Mouse (Mus musculus): ENCODE results near the gene Eif4e. TPM values are rescaled to one million over a fixed set of nuclear protein-coding genes. Genes with fewer than 3 reads are reported as not detected.

Eif4e gene
- polyA plus RNA-seq, 1 experiment: 136 TPM

DNA sequence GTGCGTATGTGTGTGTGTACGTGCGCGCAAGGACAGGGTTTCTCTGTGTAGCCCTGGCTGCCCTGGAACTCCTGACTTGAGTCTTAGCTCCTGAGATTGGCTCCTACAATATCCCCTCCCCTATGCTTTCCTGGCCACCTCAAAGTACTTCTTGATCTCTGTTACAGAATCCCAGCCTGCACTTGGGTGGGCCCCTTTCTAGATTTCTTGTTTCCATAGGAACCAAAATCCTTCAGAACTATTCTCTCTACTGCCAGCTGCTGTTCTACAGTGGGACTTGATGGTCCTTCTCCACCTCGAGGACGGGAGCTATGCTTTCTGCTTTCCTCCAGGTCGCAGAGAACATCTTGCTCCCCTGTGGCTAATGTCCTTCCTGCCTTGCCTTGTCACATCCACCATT is 67.9 kb downstream of the Eif4e start:
- TF ChIP-seq USF1 (IDR thresholded peaks at IDR 0.05; ENCODE audit: low read depth) (no peak), TCF3 (IDR thresholded peaks at IDR 0.05; ENCODE audit: insufficient read length, low read depth) (no peak), SRF (IDR thresholded peaks at IDR 0.05; ENCODE audit: control insufficient read depth, insufficient read length, low read depth) (no peak), POLR2AphosphoS2 (IDR thresholded peaks at IDR 0.05; ENCODE audit: insufficient read length, low read depth) (no peak), E2F4 (IDR thresholded peaks at IDR 0.05; ENCODE audit: insufficient read depth) (no peak), MYOG (IDR thresholded peaks at IDR 0.05; ENCODE audit: control insufficient read depth in 1 of 3, insufficient read depth in 1 of 3, insufficient read length in 2 of 3, low read depth in 2 of 3) (no peak), MYOD1 (IDR thresholded peaks at IDR 0.05; ENCODE audit: control insufficient read depth in 1 of 3, insufficient read length in 2 of 3, low read depth in 2 of 3) (no peak), MAX (IDR thresholded peaks at IDR 0.05; ENCODE audit: low read depth) (no peak), REST (IDR thresholded peaks at IDR 0.05; ENCODE audit: insufficient read depth, insufficient read length) (no peak), CEBPB (IDR thresholded peaks at IDR 0.05; ENCODE audit: insufficient read depth, poor library complexity, severe bottlenecking) (no peak), TCF12 (IDR thresholded peaks at IDR 0.05; ENCODE audit: insufficient read depth, poor library complexity, severe bottlenecking) (no peak), POLR2A (IDR thresholded peaks at IDR 0.05; ENCODE audit: insufficient read length, low read depth) (no peak)
- H3ac ChIP-seq (ENCODE audit: control insufficient read depth, insufficient read length): no peak overlapping the region
- no peak overlapping the region for H3K4me2 ChIP-seq (ENCODE audit: low read depth)

GRCm38 (mm10) chr3:138601076-138601475 is 75.1 kb downstream of the Eif4e start:
- no peaks in the 10 kb centered on the region for H3K27me3 ChIP-seq (ENCODE audit: control insufficient read depth, insufficient read depth, insufficient read length)
- no peaks in the 10 kb centered on the region for H3K36me3 ChIP-seq (ENCODE audit: control insufficient read depth, insufficient read depth)

More for the DNA sequence above, 67.9 kb downstream of the Eif4e start:
- no peak overlapping the region for H3K4me3 ChIP-seq
- no peaks in the 10 kb centered on the region for H3K27me3 ChIP-seq (ENCODE audit: control insufficient read depth, insufficient read depth, insufficient read length)
- no peaks in the 10 kb centered on the region for H3K36me3 ChIP-seq (ENCODE audit: control insufficient read depth, insufficient read depth)
- H3K79me2 ChIP-seq (ENCODE audit: control insufficient read depth, insufficient read depth): no peaks in the 10 kb centered on the region

DNA sequence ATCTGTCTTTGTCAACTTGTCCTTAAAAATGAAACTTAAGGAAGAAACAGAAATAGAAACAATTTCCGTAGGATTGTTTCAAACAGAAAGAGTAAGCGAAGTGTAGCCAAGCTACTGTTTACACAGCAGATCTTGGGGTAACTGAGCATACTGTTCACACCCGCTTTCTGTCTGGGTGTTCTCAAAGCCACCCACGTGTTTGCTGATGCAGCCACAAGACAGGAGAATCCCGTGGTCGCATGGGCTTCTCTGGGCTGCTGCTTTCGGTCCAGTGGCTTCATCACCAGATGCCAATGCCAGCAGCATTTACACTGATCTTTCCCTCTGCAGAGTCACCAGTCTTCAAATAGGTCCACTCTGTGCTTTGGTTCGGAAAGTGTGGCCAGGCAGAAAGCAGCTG is 79.2 kb downstream of the Eif4e start:
- no peaks in the 10 kb centered on the region for H3K27me3 ChIP-seq (ENCODE audit: control insufficient read depth, insufficient read depth, insufficient read length)
- H3K4me2 ChIP-seq (ENCODE audit: low read depth): peak overlapping the region; percentile 52
- no peaks in the 10 kb centered on the region for H3K36me3 ChIP-seq (ENCODE audit: control insufficient read depth, insufficient read depth)
- no peak overlapping the region for H3K4me3 ChIP-seq
- H3ac ChIP-seq (ENCODE audit: control insufficient read depth, insufficient read length): no peak overlapping the region
- H3K79me2 ChIP-seq (ENCODE audit: control insufficient read depth, insufficient read depth): no peaks in the 10 kb centered on the region
- TF ChIP-seq TCF3 (IDR thresholded peaks at IDR 0.05; ENCODE audit: insufficient read length, low read depth) (no peak), E2F4 (IDR thresholded peaks at IDR 0.05; ENCODE audit: insufficient read depth) (no peak), CEBPB (IDR thresholded peaks at IDR 0.05; ENCODE audit: insufficient read depth, poor library complexity, severe bottlenecking) (no peak), MYOG (IDR thresholded peaks at IDR 0.05; ENCODE audit: control insufficient read depth in 1 of 3, insufficient read depth in 1 of 3, insufficient read length in 2 of 3, low read depth in 2 of 3) (no peak), USF1 (IDR thresholded peaks at IDR 0.05; ENCODE audit: low read depth) (no peak), TCF12 (IDR thresholded peaks at IDR 0.05; ENCODE audit: insufficient read depth, poor library complexity, severe bottlenecking) (no peak), SRF (IDR thresholded peaks at IDR 0.05; ENCODE audit: control insufficient read depth, insufficient read length, low read depth) (no peak), POLR2AphosphoS2 (IDR thresholded peaks at IDR 0.05; ENCODE audit: insufficient read length, low read depth) (no peak), MAX (IDR thresholded peaks at IDR 0.05; ENCODE audit: low read depth) (no peak), POLR2A (IDR thresholded peaks at IDR 0.05; ENCODE audit: insufficient read length, low read depth) (no peak), MYOD1 (IDR thresholded peaks at IDR 0.05; ENCODE audit: control insufficient read depth in 1 of 3, insufficient read length in 2 of 3, low read depth in 2 of 3) (no peak), REST (IDR thresholded peaks at IDR 0.05; ENCODE audit: insufficient read depth, insufficient read length) (no peak)

More at GRCm38 (mm10) chr3:138601076-138601475, 75.1 kb downstream of the Eif4e start:
- H3K79me2 ChIP-seq (ENCODE audit: control insufficient read depth, insufficient read depth): no peaks in the 10 kb centered on the region
- TF ChIP-seq E2F4 (IDR thresholded peaks at IDR 0.05; ENCODE audit: insufficient read depth): no peak
- no peak for TF ChIP-seq REST (IDR thresholded peaks at IDR 0.05; ENCODE audit: insufficient read depth, insufficient read length)
- no peak for TF ChIP-seq MAX (IDR thresholded peaks at IDR 0.05; ENCODE audit: low read depth)
- no peak for TF ChIP-seq USF1 (IDR thresholded peaks at IDR 0.05; ENCODE audit: low read depth)
- TF ChIP-seq TCF12 (IDR thresholded peaks at IDR 0.05; ENCODE audit: insufficient read depth, poor library complexity, severe bottlenecking): no peak
- no peak for TF ChIP-seq POLR2AphosphoS2 (IDR thresholded peaks at IDR 0.05; ENCODE audit: insufficient read length, low read depth)
- no peak for TF ChIP-seq SRF (IDR thresholded peaks at IDR 0.05; ENCODE audit: control insufficient read depth, insufficient read length, low read depth)
- TF ChIP-seq POLR2A (IDR thresholded peaks at IDR 0.05; ENCODE audit: insufficient read length, low read depth): no peak
- TF ChIP-seq MYOD1 (IDR thresholded peaks at IDR 0.05; ENCODE audit: control insufficient read depth in 1 of 3, insufficient read length in 2 of 3, low read depth in 2 of 3): no peak
- TF ChIP-seq CEBPB (IDR thresholded peaks at IDR 0.05; ENCODE audit: insufficient read depth, poor library complexity, severe bottlenecking): no peak
- TF ChIP-seq MYOG (IDR thresholded peaks at IDR 0.05; ENCODE audit: control insufficient read depth in 1 of 3, insufficient read depth in 1 of 3, insufficient read length in 2 of 3, low read depth in 2 of 3): no peak
- TF ChIP-seq TCF3 (IDR thresholded peaks at IDR 0.05; ENCODE audit: insufficient read length, low read depth): no peak
- no peak overlapping the region for H3ac ChIP-seq (ENCODE audit: control insufficient read depth, insufficient read length)
- H3K4me3 ChIP-seq: no peak overlapping the region
- H3K4me2 ChIP-seq (ENCODE audit: low read depth): no peak overlapping the region

GRCm38 (mm10) chr3:138608665-138609064 is 82.7 kb downstream of the Eif4e start:
- Histone ChIP-seq H3K79me2 (ENCODE audit: control insufficient read depth, insufficient read depth) (no peaks in the 10 kb centered on the region), H3K27me3 (ENCODE audit: control insufficient read depth, insufficient read depth, insufficient read length) (no peaks in the 10 kb centered on the region), H3K36me3 (ENCODE audit: control insufficient read depth, insufficient read depth) (no peaks in the 10 kb centered on the region), H3ac (ENCODE audit: control insufficient read depth, insufficient read length) (no peak overlapping the region), H3K4me3 (no peak overlapping the region), H3K4me2 (ENCODE audit: low read depth) (no peak overlapping the region)
- peak in 2 of 3 experiments; percentile 71 to 84 for TF ChIP-seq MYOD1 (IDR thresholded peaks at IDR 0.05; ENCODE audit: control insufficient read depth in 1 of 3, insufficient read length in 2 of 3, low read depth in 2 of 3)
- TF ChIP-seq MAX (IDR thresholded peaks at IDR 0.05; ENCODE audit: low read depth): no peak
- TF ChIP-seq MYOG (IDR thresholded peaks at IDR 0.05; ENCODE audit: control insufficient read depth in 1 of 3, insufficient read depth in 1 of 3, insufficient read length in 2 of 3, low read depth in 2 of 3): peak; percentile 26 to 81 (median 38)

Other genes with a start within 250 kb of the Eif4e start
- not detected for gene Adh6a, start 212.9 kb upstream of the Eif4e start, polyA plus RNA-seq (2012; fragmentation: generic; extraction: Trizol)
- not detected for gene Adh6b, start 184.4 kb upstream of the Eif4e start, polyA plus RNA-seq (2012; fragmentation: generic; extraction: Trizol)
- gene Adh4, start 110.7 kb upstream of the Eif4e start, polyA plus RNA-seq (2012; fragmentation: generic; extraction: Trizol): not detected
- gene Adh5, start 83.1 kb upstream of the Eif4e start, polyA plus RNA-seq (2012; fragmentation: generic; extraction: Trizol): 79.7 TPM
- 29.0 TPM for gene Metap1, start 36.7 kb upstream of the Eif4e start, polyA plus RNA-seq (2012; fragmentation: generic; extraction: Trizol)
- 16.9 TPM for gene Tspan5, start 216.0 kb downstream of the Eif4e start, polyA plus RNA-seq (2012; fragmentation: generic; extraction: Trizol)